Mouse (Mus musculus) left cerebral cortex, postnatal 10 days (tissue): ENCODE measurements around the gene Cyb5d2. TPM values are rescaled to one million over a fixed set of nuclear protein-coding genes. Genes with fewer than 3 reads are reported as not detected.

Experiments
- total RNA-seq, 2 experiments: library from RNA; stranded (reverse); gene quantifications; 2 replicates each; pipeline ENCODE4 v1.2.3; 2021

Gene Cyb5d2
- total RNA-seq, 2 experiments from 2014 or later, result 8.6 to 11.5 TPM

Other genes starting within 250 kb of the Cyb5d2 start
- gene Spns3, start 245.6 kb downstream of the Cyb5d2 start, total RNA-seq, result under 1 TPM in 1 of 2 experiments, not detected in 1; 0.11 TPM
- gene Ube2g1, start 188.9 kb downstream of the Cyb5d2 start, total RNA-seq, result 10 to 100 TPM; 53.3 to 55.1 TPM
- gene Ankfy1, start 106.1 kb downstream of the Cyb5d2 start, total RNA-seq, result 10 to 100 TPM; 39.7 to 44.2 TPM
- 10 to 100 TPM; 49.3 to 49.4 TPM for gene Zzef1, start 84 bp upstream of the Cyb5d2 start, total RNA-seq
- 1 to 10 TPM; 6.0 to 6.8 TPM for gene Atp2a3, start 165.0 kb upstream of the Cyb5d2 start, total RNA-seq
- 1 to 10 TPM in 1 of 2 experiments, under 1 TPM in 1; 0.87 to 1.0 TPM for gene P2rx1, start 203.0 kb upstream of the Cyb5d2 start, total RNA-seq
- gene Camkk1, start 222.9 kb upstream of the Cyb5d2 start, total RNA-seq, result 10 to 100 TPM; 33.6 to 34.1 TPM